Mouse (Mus musculus): ENCODE measurements around the gene Polh.

DNA sequence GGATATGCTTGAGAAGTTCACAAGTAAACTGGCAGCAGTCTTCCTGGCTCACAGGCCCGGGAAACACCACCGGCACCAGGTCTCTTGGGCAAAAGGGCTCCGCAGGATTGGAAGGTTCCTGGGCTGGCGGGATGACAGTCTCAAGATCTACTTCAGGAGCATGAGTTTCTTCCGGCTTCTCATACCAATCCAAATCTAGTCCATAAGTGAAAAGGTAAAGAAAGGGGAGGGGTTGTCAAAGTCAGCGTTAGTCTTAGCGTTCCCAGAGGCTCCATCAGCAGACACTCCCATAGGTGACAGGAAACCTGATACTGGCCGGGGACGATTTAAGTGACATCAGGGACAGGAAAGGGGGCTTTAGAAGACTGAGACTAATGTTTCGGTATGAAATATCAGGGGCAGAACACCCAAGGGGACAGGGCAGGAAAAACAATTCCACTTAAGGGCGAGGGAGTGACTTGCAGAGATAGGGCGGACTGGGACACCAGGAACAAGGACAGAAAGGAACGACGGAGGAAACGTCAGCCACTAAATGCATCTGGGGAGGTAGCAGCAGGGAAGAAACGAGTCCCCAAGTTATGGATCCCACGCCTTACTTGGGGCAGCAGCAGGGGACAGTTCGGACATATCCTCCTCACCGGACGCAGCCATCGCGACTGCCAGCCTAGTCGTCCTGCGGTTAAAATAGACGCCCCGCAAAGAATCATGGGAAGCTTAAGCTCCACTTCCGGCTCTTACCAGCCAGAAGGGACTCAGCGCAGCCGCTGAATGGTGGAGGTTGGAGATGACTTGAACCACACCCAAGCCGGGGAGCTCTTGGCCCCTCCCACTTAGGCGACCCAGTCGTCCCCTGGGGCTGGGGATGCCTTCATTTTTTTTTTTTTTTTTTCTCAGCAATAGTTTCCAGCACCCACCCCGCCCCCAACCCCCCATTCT lies 49.3 kb downstream of the Polh start, which contains the start of gene Mad2l1bp:
- TF ChIP-seq POLR2A (IDR thresholded peaks at IDR 0.05; ENCODE audit: borderline replicate concordance, extremely low read depth, low read depth, low read length) = peak; percentile 99
- no peak for TF ChIP-seq CTCF (IDR thresholded peaks at IDR 0.05; ENCODE audit: insufficient read depth, low read length)

Measured in lung, adult 2 months (tissue).